Mouse (Mus musculus): Measurements from ENCODE around the gene Tnni3k.

Tnni3k gene

DNA sequence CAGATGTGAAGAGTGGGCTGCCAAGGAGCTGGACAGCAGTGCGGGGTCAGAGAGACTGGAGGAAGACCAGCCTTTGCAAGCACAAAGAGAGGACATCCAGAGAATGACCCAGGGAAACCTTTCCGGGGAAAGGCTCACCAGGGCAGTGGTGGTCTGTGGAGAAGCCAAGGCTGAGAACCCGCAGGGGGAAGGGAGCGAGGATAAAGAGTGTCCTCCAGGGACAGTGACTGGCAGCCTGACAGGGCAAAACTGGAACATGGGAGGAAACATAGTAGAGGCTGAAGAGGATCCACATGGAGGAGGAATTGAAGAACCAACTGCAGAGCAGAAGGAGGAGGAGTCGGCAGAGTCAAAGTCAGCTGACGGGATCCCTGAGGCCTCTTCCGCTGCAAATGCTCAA, 291.1 kb downstream of the Tnni3k start:
- in situ Hi-C loops (cut with MboI, MseI), result no loop called here

DNA sequence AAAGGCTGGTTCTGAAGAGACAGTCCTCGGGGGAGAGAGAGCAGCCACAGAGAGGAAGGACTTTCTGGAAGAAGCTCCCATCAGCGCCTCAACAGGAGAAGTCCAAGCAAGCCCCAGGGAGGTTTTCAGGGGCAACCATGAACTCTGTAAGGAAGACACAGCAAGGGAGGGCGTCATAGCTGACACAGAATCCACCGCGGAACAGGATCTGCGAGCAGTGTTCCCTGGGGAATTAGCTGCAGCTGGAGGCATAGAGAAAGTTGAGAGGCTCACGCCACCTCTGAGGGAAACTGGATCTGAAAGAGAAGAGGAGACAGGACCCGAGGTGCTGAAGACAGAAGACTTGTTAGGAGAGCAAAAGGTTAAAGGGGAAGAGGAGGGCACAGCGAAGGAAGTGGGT, 291.8 kb downstream of the Tnni3k start:
- in situ Hi-C loops (cut with MboI, MseI), result no loop called here

DNA sequence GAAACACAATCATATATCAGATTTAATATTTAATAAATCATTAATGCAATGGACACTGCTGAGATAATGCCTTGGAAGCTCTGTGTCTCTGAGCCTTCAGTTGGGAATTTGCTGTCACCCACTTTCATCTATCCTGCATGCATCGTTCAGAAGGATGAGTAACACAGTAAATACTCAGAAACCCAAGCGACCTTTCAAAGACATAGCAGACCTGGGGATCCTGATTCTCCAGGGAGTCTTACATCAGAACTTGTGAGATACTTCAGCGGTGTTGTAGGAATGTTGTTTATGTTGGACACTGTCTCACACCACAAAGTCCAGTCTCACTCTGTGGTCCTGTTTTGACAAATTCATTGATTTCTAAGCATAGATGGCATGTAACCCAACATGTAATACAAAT, 294.1 kb downstream of the Tnni3k start:
- in situ Hi-C loops (cut with MboI, MseI), result no loop called here

DNA sequence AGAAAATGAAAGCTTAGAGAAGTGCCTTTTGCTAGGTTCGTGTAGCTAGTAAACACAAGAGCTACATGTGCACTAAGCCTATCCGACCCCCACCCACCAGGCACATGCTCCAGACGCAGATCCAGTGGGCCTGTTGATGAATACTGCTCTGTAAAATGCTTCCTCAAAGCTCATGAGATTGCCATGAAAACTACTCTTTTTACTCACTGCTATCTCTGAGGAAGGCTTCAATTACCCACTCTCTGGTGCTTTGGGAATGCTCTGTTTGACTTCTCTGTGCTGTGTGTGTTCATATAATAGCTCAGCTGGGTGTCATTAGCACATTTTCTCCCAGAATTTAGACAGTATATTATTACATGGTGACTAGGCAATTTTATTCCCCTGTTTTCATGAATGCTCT, 297.1 kb downstream of the Tnni3k start:
- in situ Hi-C loops (cut with MboI, MseI), result no loop called here

DNA sequence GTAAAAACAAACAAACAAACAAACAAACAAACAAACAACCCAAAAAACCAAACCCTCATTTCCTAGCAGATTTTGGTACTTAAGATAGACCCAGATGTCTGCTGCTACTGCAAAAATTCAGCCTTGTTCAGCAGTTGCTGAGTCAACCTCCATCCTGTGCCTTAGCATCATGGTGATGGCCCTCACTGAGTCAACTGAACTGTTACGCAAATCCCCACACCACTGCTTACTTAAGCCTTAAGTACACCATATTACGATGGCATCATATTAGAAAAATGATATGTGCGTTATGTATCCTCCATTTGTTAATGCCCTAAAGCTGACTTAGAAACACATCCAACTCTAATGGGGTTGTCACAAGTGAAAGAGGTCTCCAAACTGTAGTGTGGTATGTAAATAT, 300.0 kb downstream of the Tnni3k start:
- in situ Hi-C loops (cut with MboI, MseI), result no loop called here

DNA sequence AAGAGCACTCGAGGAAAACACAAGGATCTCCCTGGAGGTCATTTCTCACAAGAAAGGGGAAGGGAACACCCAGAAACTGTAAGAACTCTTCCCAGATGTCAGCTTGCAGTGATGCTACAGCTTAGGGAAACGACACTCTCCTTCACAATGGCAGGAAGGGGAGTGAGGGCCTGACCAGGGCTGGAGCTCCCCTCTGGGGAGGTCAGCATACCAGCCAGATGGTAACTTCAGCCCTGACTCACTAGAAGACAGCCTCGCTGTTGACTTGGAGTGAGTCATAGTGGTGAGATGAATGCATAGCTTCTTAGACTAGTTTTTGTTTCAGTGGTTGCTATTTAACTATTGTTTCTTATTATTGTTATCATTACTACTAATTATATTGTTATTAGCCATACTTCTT, 300.7 kb downstream of the Tnni3k start:
- in situ Hi-C loops (cut with MboI, MseI), result no loop called here

DNA sequence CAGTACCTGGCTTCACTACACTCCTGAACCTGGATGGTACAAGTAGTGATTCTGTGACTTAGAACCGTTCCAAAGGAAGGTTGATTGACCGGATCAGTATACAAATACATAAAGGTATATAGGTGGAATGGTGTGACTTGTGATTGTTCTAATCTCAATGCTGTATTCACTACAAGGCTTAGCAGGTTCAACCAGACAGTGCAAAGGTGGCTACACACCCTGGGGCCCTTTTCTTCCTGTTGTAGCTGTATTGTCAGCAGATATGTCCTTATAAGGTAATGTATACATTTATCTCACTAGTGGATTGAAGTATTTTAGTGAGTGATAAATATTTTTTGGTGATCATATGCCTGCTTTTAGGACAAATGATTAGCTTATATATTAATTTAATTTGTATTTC, 310.9 kb downstream of the Tnni3k start:
- in situ Hi-C loops (cut with MboI, MseI), result no loop called here

DNA sequence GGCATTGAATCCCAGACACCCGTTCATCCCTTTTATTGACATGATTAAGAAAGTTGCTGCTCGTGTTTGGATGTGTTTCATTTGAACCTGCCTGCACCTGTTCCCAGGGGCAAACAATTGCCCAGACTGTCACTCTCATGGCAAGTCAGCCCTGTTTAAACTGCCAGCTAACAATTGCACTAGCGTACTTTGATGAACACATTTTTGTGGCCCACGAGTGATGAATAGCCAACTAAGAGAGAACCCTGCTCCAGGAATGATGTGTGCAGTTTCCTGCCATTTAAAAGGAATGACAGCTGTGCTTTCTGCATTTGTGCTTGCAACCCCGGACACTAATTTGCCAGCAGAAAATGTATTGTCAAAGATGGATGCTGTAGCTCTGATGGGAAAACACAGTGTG, 312.3 kb downstream of the Tnni3k start:
- in situ Hi-C loops (cut with MboI, MseI), result no loop called here

DNA sequence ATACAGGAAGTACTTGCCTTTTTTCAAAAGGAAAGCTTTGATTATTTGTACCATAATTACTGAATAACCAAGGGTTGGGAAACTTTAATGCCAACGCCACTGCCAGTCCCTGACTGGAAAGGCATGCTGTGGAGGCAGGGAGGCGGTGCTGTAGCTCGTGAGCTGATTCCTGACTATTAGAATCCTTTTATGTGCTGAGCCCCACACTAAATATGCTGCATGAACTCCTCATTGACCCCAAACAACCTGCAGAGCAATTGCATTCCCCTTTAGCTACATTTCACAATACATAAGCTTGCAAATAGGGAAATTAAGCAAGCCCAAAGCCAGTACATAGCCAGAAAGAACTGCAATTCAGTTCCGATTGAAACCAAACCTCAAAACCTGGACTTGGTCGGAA, 313.7 kb downstream of the Tnni3k start:
- in situ Hi-C loops (cut with MboI, MseI), result no loop called here
